Mouse (Mus musculus) T-cell, adult 66 days (primary cell): ENCODE results near the gene Cd207. TPM values are rescaled to one million over a fixed set of nuclear protein-coding genes. Genes with fewer than 3 reads are reported as not detected.

Source experiments
- total RNA-seq, 2 experiments: library from RNA; stranded (reverse); gene quantifications; 3 replicates in 1 of 2; 4 replicates in 1 of 2; pipeline ENCODE4 v1.2.4; 2023

Cd207 gene
- not detected for total RNA-seq

DNA sequence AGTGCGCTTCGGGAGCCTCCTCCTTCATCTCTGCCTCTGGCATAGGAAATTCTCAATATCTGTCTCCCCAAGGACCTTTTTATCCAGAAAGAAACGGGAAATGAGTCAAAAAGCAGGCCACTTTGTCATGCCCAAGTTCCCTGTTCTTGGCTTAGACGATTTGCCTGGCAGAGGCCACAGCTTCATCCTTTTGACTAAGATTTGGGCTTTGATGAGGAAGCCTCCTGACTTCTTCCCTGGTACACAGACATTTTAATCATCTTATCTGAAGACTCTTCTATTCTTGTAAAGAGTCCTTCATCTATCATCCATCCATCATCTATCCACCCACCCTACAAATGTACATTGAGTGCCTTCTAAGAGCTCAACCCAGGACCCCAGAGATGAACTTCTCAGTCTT is at the start of gene Cd207:
Gene Cd207, minus strand, starts transcription at position 101 of the 400 bp plus-strand sequence.

DNA sequence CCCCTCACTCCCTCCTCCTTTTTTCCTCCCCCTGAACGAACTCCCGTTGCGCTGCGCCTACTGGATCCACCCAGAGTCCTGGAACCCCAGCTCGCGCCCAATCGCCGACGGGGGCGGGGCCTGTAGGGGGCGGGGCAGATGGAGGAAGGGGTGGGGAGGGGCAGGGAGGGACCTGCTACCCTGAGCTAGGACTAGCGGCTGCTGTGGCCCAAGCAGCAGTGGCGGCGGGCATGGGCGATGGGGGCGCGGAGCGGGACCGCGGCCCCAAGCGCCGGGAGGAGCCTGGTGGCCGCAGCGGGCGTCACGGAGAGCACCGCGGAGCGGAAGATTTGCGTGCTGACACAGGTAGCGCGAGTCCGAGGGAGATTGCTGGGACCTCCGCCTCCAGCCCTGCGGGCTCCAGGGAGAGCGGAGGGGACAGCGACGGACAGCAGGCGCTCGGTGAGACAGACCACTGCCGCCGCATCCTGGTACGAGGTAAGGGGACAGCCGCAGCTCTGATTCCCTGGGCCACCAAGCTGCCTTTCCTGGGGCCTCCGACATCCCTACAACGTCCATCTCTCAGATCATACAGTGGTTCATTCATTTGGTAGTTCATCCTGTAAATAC is 33.5 kb upstream of the Cd207 start, which contains the start of gene Vax2:
Gene Vax2, plus strand, starts transcription at position 198 of the 609 bp plus-strand sequence.

DNA sequence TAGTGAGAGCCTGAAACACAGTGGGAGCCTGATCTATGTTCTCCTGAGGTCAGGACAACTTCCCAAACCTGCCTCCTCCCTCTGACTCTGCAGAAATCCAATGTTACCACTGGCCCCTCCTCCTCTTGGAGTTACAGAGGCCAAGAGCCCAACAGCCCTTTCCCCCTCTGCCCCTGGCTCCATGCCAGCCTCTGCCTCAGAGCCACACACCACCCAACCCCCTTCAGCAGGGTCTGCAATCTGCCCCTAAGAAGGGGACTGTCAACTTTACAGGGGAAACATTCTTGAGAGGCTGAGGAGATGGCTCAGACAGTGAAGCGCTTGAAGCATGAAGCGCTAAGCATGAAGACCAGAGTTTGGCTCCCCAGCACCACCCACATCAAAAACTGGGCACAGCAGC is 21.6 kb downstream of the Cd207 start, which contains the start of gene Clec4f:
Gene Clec4f, minus strand, starts transcription at position 101 of the 400 bp plus-strand sequence.

Other genes with a start within 250 kb of the Cd207 start
- 100 to 1,000 TPM; 158 to 168 TPM for gene Tet3, start 218.8 kb downstream of the Cd207 start, total RNA-seq
- gene Dguok, start 170.9 kb downstream of the Cd207 start, total RNA-seq, result 10 to 100 TPM; 49.1 to 52.2 TPM
- gene Actg2, start 141.6 kb downstream of the Cd207 start, total RNA-seq, result 1 to 10 TPM; 1.1 to 1.2 TPM
- 10 to 100 TPM; 21.1 to 21.8 TPM for gene Stambp, start 105.1 kb downstream of the Cd207 start, total RNA-seq
- gene Clec4f, start 21.7 kb downstream of the Cd207 start, total RNA-seq, result not detected
- gene Vax2, start 33.4 kb upstream of the Cd207 start, total RNA-seq, result not detected
- gene Atp6v1b1, start 65.1 kb upstream of the Cd207 start, total RNA-seq, result not detected
- not detected for gene Ankrd53, start 84.8 kb upstream of the Cd207 start, total RNA-seq
- gene Tex261, start 98.0 kb upstream of the Cd207 start, total RNA-seq, result 10 to 100 TPM; 72.8 to 73.6 TPM
- 10 to 100 TPM in 1 of 2 experiments, 1 to 10 TPM in 1; 8.4 to 11.4 TPM for gene Nagk, start 117.1 kb upstream of the Cd207 start, total RNA-seq
- 10 to 100 TPM; 63.0 to 66.8 TPM for gene Paip2b, start 153.9 kb upstream of the Cd207 start, total RNA-seq
- 100 to 1,000 TPM; 141 to 173 TPM for gene Zfp638, start 189.3 kb upstream of the Cd207 start, total RNA-seq